Mouse (Mus musculus) lung, embryonic 14.5 days (tissue): Measurements from ENCODE around the gene Sirt7. TPM values are rescaled to one million over a fixed set of nuclear protein-coding genes. Genes with fewer than 3 reads are reported as not detected.
A peak's percentile ranks its signal among the peaks of the same experiment; 100 is the strongest.

Experiments
- ATAC-seq: fragments of 200-750 bp; cut with Nextera tagmentation; 2 replicates; pipeline ENCODE4 v1.8.0; 2017; ENCODE audit warnings: mild to moderate bottlenecking, moderate TSS enrichment, moderate library complexity; ENCODE audit not compliant: insufficient read depth
- DNase-seq: peaks from one replicate; pipeline ENCODE4 v3.0.0-alpha.2; 2015
- H3K27ac ChIP-seq: fragments of 300-500 bp; sonication (generic); 2 replicates; pipeline ENCODE4 v1.5.1; 2014; ENCODE audit warnings: low read depth, mild to moderate bottlenecking, moderate library complexity
- H3K27me3 ChIP-seq: fragments of 300-500 bp; sonication (generic); 2 replicates; pipeline ENCODE4 v1.6.1; 2014; ENCODE audit warnings: low read length, control low read depth; ENCODE audit not compliant: insufficient read depth
- H3K36me3 ChIP-seq: fragments of 300-500 bp; sonication (generic); 2 replicates; pipeline ENCODE4 v1.6.1; 2014; ENCODE audit warnings: control low read depth; ENCODE audit not compliant: insufficient read depth
- H3K4me1 ChIP-seq: fragments of 300-500 bp; sonication (generic); 2 replicates; pipeline ENCODE4 v1.6.1; 2014; ENCODE audit warnings: antibody characterized with exemption, control low read depth; ENCODE audit not compliant: insufficient read depth
- H3K4me2 ChIP-seq: fragments of 300-500 bp; sonication (generic); 2 replicates; pipeline ENCODE4 v1.6.1; 2014; ENCODE audit warnings: mild to moderate bottlenecking
- H3K4me3 ChIP-seq: fragments of 300-500 bp; sonication (generic); 2 replicates; pipeline ENCODE4 v1.5.1; 2014; ENCODE audit warnings: low read depth, low read length
- H3K9ac ChIP-seq: fragments of 300-500 bp; sonication (generic); 2 replicates; pipeline ENCODE4 v1.6.1; 2014
- H3K9me3 ChIP-seq: fragments of 300-500 bp; sonication (generic); 2 replicates; pipeline ENCODE4 v1.6.1; 2016; ENCODE audit warnings: low read depth, low read length, control low read depth
- CTCF ChIP-seq: IDR thresholded peaks from 2 replicates; pipeline ENCODE4 v1.5.1; 2016; ENCODE audit warnings: antibody characterized with exemption, low read depth
- WGBS: fragments of 180-500 bp; shearing (Covaris S2); extraction: QIAGEN DNeasy Blood & Tissue Kit; methylation state at CpG from one replicate; pipeline ENCODE4 v1.1.7; 2014; 5-methylcytosine and 5-hydroxymethylcytosine counted together
- polyA plus RNA-seq: library from polyadenylated mRNA; unstranded; fragments of >200 nt; fragmentation: Nextera tagmentation; extraction: Ambion mirVana; gene quantifications from 2 replicates; pipeline ENCODE4 v1.2.1, GENCODE M21; 2014

Sirt7 gene
- polyA plus RNA-seq, 1 experiment from 2014 or later, result 33.1 TPM

- ATAC-seq (no peak), DNase-seq (no peak)
- no peak overlapping the region for H3K9ac ChIP-seq
- 85% methylated on average over 9 of the region's 9 CpGs for WGBS
- no peak overlapping the region for H3K4me3 ChIP-seq
- no peaks in the 10 kb centered on the region for H3K9me3 ChIP-seq
- no peak overlapping the region for H3K4me2 ChIP-seq
- H3K27me3 ChIP-seq, result no peaks in the 10 kb centered on the region
- peaks cover 11% of the 10 kb centered on the region; the same call in 1 of the 2 replicates for H3K4me1 ChIP-seq
- TF ChIP-seq CTCF, result no peak
- H3K36me3 ChIP-seq, result peaks cover 66% of the 10 kb centered on the region
- no peak overlapping the region for H3K27ac ChIP-seq
Measured at GRCm38 (mm10) chr11:120610477-120611046, 14.5 kb downstream of the Sirt7 start.

GRCm38 (mm10) chr11:120609250-120609649 lies 15.8 kb downstream of the Sirt7 start:
- H3K27ac ChIP-seq, result no peak overlapping the region
- no peaks in the 10 kb centered on the region for H3K9me3 ChIP-seq
- no peak overlapping the region for H3K4me3 ChIP-seq
- peaks cover 11% of the 10 kb centered on the region; the same call in 1 of the 2 replicates for H3K4me1 ChIP-seq
- WGBS, result 42% methylated on average over 8 of the region's 8 CpGs
- H3K36me3 ChIP-seq, result peaks cover 68% of the 10 kb centered on the region
- H3K4me2 ChIP-seq, result no peak overlapping the region
- H3K9ac ChIP-seq, result no peak overlapping the region
- no peaks in the 10 kb centered on the region for H3K27me3 ChIP-seq
- no peak for DNase-seq
- no peak for TF ChIP-seq CTCF
- ATAC-seq, result no peak

GRCm38 (mm10) chr11:120608241-120609034 lies 16.6 kb downstream of the Sirt7 start, which contains the start of gene Npb:
Gene Npb, plus strand, starts transcription at chr11:120608477.
- no peak for TF ChIP-seq CTCF
- H3K4me3 ChIP-seq, result peak within 1 kb of the TSS; percentile 32
- DNase-seq (peak; percentile 18), ATAC-seq (peak; percentile 19; the same call in 1 of the 2 replicates)
- H3K36me3 ChIP-seq, result peaks cover 68% of the 10 kb centered on the region
- H3K27me3 ChIP-seq, result no peaks in the 10 kb centered on the region
- 4% methylated on average over 45 of the region's 45 CpGs for WGBS
- peaks cover 11% of the 10 kb centered on the region; the same call in 1 of the 2 replicates for H3K4me1 ChIP-seq
- no peak within 1 kb of the TSS for H3K27ac ChIP-seq
- H3K4me2 ChIP-seq, result peak within 1 kb of the TSS; percentile 73
- H3K9ac ChIP-seq, result peak within 1 kb of the TSS; percentile 54
- no peaks in the 10 kb centered on the region for H3K9me3 ChIP-seq

GRCm38 (mm10) chr11:120606764-120607163 lies 18.3 kb downstream of the Sirt7 start:
- DNase-seq, result no peak

GRCm38 (mm10) chr11:120605667-120606066 lies 19.4 kb downstream of the Sirt7 start:
- WGBS, result 87% methylated on average over 7 of the region's 7 CpGs
- TF ChIP-seq CTCF, result no peak
- Histone ChIP-seq H3K9ac (no peak overlapping the region), H3K4me2 (no peak overlapping the region), H3K27ac (no peak overlapping the region), H3K4me1 (peaks cover 11% of the 10 kb centered on the region; the same call in 1 of the 2 replicates), H3K36me3 (peaks cover 66% of the 10 kb centered on the region), H3K27me3 (no peaks in the 10 kb centered on the region), H3K4me3 (no peak overlapping the region), H3K9me3 (no peaks in the 10 kb centered on the region)
- no peak for ATAC-seq
- DNase-seq, result no peak

More at GRCm38 (mm10) chr11:120606764-120607163, 18.3 kb downstream of the Sirt7 start:
- Histone ChIP-seq H3K36me3 (peaks cover 68% of the 10 kb centered on the region), H3K9me3 (no peaks in the 10 kb centered on the region), H3K4me2 (no peak overlapping the region), H3K27me3 (no peaks in the 10 kb centered on the region), H3K9ac (no peak overlapping the region), H3K4me3 (no peak overlapping the region), H3K4me1 (peaks cover 11% of the 10 kb centered on the region; the same call in 1 of the 2 replicates), H3K27ac (no peak overlapping the region)
- 63% methylated on average over 4 of the region's 4 CpGs for WGBS
- ATAC-seq, result no peak
- TF ChIP-seq CTCF, result no peak

GRCm38 (mm10) chr11:120603545-120603944 lies 21.5 kb downstream of the Sirt7 start:
- DNase-seq (no peak), ATAC-seq (no peak)
- H3K27ac ChIP-seq, result no peak overlapping the region
- H3K9ac ChIP-seq, result no peak overlapping the region
- H3K4me2 ChIP-seq, result no peak overlapping the region
- peaks cover 60% of the 10 kb centered on the region for H3K36me3 ChIP-seq
- no peak overlapping the region for H3K4me3 ChIP-seq
- peaks cover 11% of the 10 kb centered on the region; the same call in 1 of the 2 replicates for H3K4me1 ChIP-seq
- no peak for TF ChIP-seq CTCF
- WGBS, result 50% methylated on average over 2 of the region's 2 CpGs
- H3K9me3 ChIP-seq, result no peaks in the 10 kb centered on the region
- H3K27me3 ChIP-seq, result no peaks in the 10 kb centered on the region

GRCm38 (mm10) chr11:120600716-120601115 lies 24.3 kb downstream of the Sirt7 start:
- DNase-seq (no peak), ATAC-seq (no peak)
- no peaks in the 10 kb centered on the region for H3K9me3 ChIP-seq
- no peaks in the 10 kb centered on the region for H3K27me3 ChIP-seq
- no peak for TF ChIP-seq CTCF
- no peak overlapping the region for H3K4me3 ChIP-seq
- peaks cover 69% of the 10 kb centered on the region for H3K36me3 ChIP-seq
- no peak overlapping the region for H3K27ac ChIP-seq
- H3K4me2 ChIP-seq, result no peak overlapping the region
- H3K9ac ChIP-seq, result no peak overlapping the region
- H3K4me1 ChIP-seq, result peaks cover 11% of the 10 kb centered on the region
- whole genome bisulfite sequencing, result 95% methylated on average over 3 of the region's 3 CpGs
